Comparison of ENCODE assay signal across 29 mouse cellular contexts in the genomic region with DNA sequence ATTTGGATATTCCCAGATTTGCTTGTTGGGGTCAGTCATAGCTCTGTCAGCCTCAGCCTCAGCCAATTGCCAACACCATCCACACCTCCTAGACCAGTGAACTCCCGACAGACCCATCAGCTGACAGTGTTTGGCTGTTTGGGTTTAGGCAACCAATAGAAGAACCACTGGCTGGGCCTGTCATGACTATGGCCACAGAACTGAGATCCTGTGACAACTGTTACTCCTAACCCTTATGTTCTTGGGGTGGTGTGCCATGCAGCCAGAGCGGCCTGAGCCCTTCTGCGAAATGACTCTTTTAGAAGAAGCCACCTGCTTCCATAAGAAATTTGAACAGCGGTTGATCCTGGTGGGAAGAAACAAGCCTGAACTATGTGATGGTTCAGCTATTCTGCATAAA. TPM values are rescaled to one million over a fixed set of nuclear protein-coding genes. Genes with fewer than 3 reads are reported as not detected.
"Had no signal": no experiment of that assay in that cellular context is flagged by ENCODE, and none has a peak within 500 bp of the region (broad histone marks: within the 10 kb centered on the region; RNA-seq: fewer than 3 reads in every experiment).

No protein-coding gene starts in this region.

- H3K9me3 ChIP-seq: limb, embryonic 15.5 days; liver, embryonic 12.5 days; liver, embryonic 15.5 days; lung, embryonic 15.5 days; midbrain, embryonic 12.5 days; midbrain, embryonic 13.5 days; midbrain, embryonic 15.5 days; neural tube, embryonic 12.5 days; neural tube, embryonic 13.5 days had no signal

- H3K9ac ChIP-seq: limb, embryonic 13.5 days; limb, embryonic 15.5 days; liver, embryonic 12.5 days; liver, embryonic 13.5 days; liver, embryonic 14.5 days; liver, embryonic 15.5 days; liver, postnatal 0 days; lung, embryonic 14.5 days; lung, embryonic 15.5 days; midbrain, embryonic 12.5 days; midbrain, embryonic 13.5 days; midbrain, embryonic 15.5 days; neural tube, embryonic 12.5 days; neural tube, embryonic 13.5 days had no signal

- H3K36me3 ChIP-seq: limb, embryonic 15.5 days; liver, embryonic 12.5 days; liver, embryonic 13.5 days; liver, embryonic 15.5 days; lung, embryonic 15.5 days; midbrain, embryonic 10.5 days; midbrain, embryonic 12.5 days; midbrain, embryonic 13.5 days; midbrain, embryonic 15.5 days; neural tube, embryonic 12.5 days; neural tube, embryonic 13.5 days had no signal

- DNase-seq: liver, embryonic 13.5 days had no signal

- H3K4me3 ChIP-seq: left cerebral cortex, adult 2 months; limb, embryonic 13.5 days; limb, embryonic 15.5 days; liver, embryonic 12.5 days; liver, embryonic 13.5 days; liver, embryonic 15.5 days; lung, embryonic 15.5 days; megakaryocyte, embryonic 14.5 days; midbrain, embryonic 10.5 days; midbrain, embryonic 12.5 days; midbrain, embryonic 13.5 days; midbrain, embryonic 15.5 days; neural tube, embryonic 12.5 days; neural tube, embryonic 13.5 days had no signal

- H3K4me2 ChIP-seq: limb, embryonic 13.5 days; limb, embryonic 15.5 days; liver, embryonic 11.5 days; liver, embryonic 12.5 days; liver, embryonic 13.5 days; liver, embryonic 15.5 days; lung, embryonic 14.5 days; lung, embryonic 15.5 days; midbrain, embryonic 11.5 days; midbrain, embryonic 12.5 days; midbrain, embryonic 13.5 days; midbrain, embryonic 15.5 days; neural tube, embryonic 12.5 days; neural tube, embryonic 13.5 days had no signal

- ATAC-seq: liver, embryonic 12.5 days; liver, postnatal 0 days; midbrain, embryonic 13.5 days; midbrain, embryonic 15.5 days; midbrain, embryonic 16.5 days had no signal

- H3K27me3 ChIP-seq: lung, embryonic 15.5 days had no signal

- H3K4me1 ChIP-seq: lung, embryonic 15.5 days; megakaryocyte, embryonic 14.5 days; midbrain, embryonic 12.5 days; midbrain, embryonic 15.5 days; neural tube, embryonic 12.5 days; neural tube, embryonic 13.5 days had no signal

- H3K27ac ChIP-seq: left cerebral cortex, adult 2 months; limb, embryonic 13.5 days; limb, embryonic 15.5 days; liver, embryonic 12.5 days; liver, embryonic 13.5 days; liver, embryonic 14.5 days; liver, embryonic 15.5 days; lung, embryonic 15.5 days; macrophage; midbrain, embryonic 10.5 days; midbrain, embryonic 12.5 days; midbrain, embryonic 13.5 days; midbrain, embryonic 15.5 days; neural tube, embryonic 12.5 days; neural tube, embryonic 13.5 days had no signal

RNA-seq across cellular contexts. Expression of gene Tbata, which starts 39.4 kb away (rescaled TPM):
- total RNA-seq: liver, adult 2 months; megakaryocyte progenitor cell, adult 5-6 weeks; megakaryocyte, adult 5-6 weeks; monocyte, adult 5-6 weeks had no signal
- polyA plus RNA-seq: limb, embryonic 11.5 days; limb, embryonic 13.5 days; liver, adult 2 months; liver, embryonic 11.5 days; liver, embryonic 12.5 days; liver, embryonic 13.5 days; liver, embryonic 14.5 days; liver, embryonic 15.5 days; liver, embryonic 16.5 days; liver, postnatal 0 days; macrophage; midbrain, embryonic 10.5 days; midbrain, embryonic 11.5 days; midbrain, embryonic 12.5 days; midbrain, embryonic 14.5 days; midbrain, embryonic 15.5 days; neural tube, embryonic 11.5 days had no signal
